Mouse (Mus musculus) cerebellum, adult 2 months (tissue): ENCODE data around the gene Wdfy1.

ENCODE experiments used
- CTCF ChIP-seq: fragments of 200-500 bp; IDR thresholded peaks from 2 replicates; pipeline ENCODE4 v1.5.1; 2011; ENCODE audit warnings: low read depth, mild to moderate bottlenecking, control low read depth, low read length, moderate library complexity, borderline replicate concordance; ENCODE audit not compliant: insufficient read depth
- POLR2A ChIP-seq: fragments of 200-500 bp; IDR thresholded peaks from 2 replicates; pipeline ENCODE4 v1.6.1; 2011; ENCODE audit warnings: low read length, control low read depth, borderline replicate concordance; ENCODE audit not compliant: insufficient read depth

GRCm38 (mm10) chr1:79684027-79684426 is 91.9 kb downstream of the Wdfy1 start:
- TF ChIP-seq CTCF, result no peak
- TF ChIP-seq POLR2A, result no peak
